Mouse (Mus musculus) kidney, embryonic 16.5 days (tissue): ENCODE data around the gene Cdk5. TPM values are rescaled to one million over a fixed set of nuclear protein-coding genes. Genes with fewer than 3 reads are reported as not detected.

Source experiments
- ATAC-seq: fragments of 200-750 bp; cut with Nextera tagmentation; 2 replicates; pipeline ENCODE4 v1.8.0; 2017; ENCODE audit warnings: moderate TSS enrichment; ENCODE audit not compliant: low FRiP score, low TSS enrichment
- H3K27ac ChIP-seq: fragments of 300-500 bp; sonication (generic); 2 replicates; pipeline ENCODE4 v1.5.1; 2014; ENCODE audit warnings: low read length
- H3K27me3 ChIP-seq: fragments of 300-500 bp; sonication (generic); 2 replicates; pipeline ENCODE4 v1.6.1; 2014; ENCODE audit warnings: low read length, control low read depth, mixed read lengths; ENCODE audit not compliant: insufficient read depth
- H3K36me3 ChIP-seq: fragments of 300-500 bp; sonication (generic); 2 replicates; pipeline ENCODE4 v1.6.1; 2014; ENCODE audit warnings: low read length, control low read depth, mixed read lengths; ENCODE audit not compliant: insufficient read depth
- H3K4me1 ChIP-seq: fragments of 300-500 bp; sonication (generic); 2 replicates; pipeline ENCODE4 v1.6.1; 2014; ENCODE audit warnings: low read length, control low read depth, mixed read lengths; ENCODE audit not compliant: insufficient read depth
- H3K4me2 ChIP-seq: fragments of 300-500 bp; sonication (generic); replicated peaks from 2 replicates; pipeline ENCODE4 v1.6.1; 2014; ENCODE audit warnings: low read depth, low read length
- H3K4me3 ChIP-seq: fragments of 300-500 bp; sonication (generic); 2 replicates; pipeline ENCODE4 v1.5.1; 2014; ENCODE audit warnings: mild to moderate bottlenecking, low read length
- H3K9ac ChIP-seq: fragments of 300-500 bp; sonication (generic); replicated peaks from 2 replicates; pipeline ENCODE4 v1.6.1; 2014; ENCODE audit warnings: low read length
- H3K9me3 ChIP-seq: fragments of 300-500 bp; sonication (generic); 2 replicates; pipeline ENCODE4 v1.6.1; 2016; ENCODE audit warnings: low read length, control low read depth
- WGBS: fragments of 180-500 bp; shearing (Covaris S2); extraction: QIAGEN DNeasy Blood & Tissue Kit; methylation state at CpG from one replicate; pipeline ENCODE4 v1.1.7; 2014; 5-methylcytosine and 5-hydroxymethylcytosine counted together
- polyA plus RNA-seq: library from polyadenylated mRNA; unstranded; fragments of >200 nt; fragmentation: Nextera tagmentation; extraction: Ambion mirVana; gene quantifications from 2 replicates; pipeline ENCODE4 v1.2.1, GENCODE M21; 2015

Gene Cdk5
- polyA plus RNA-seq, 1 experiment from 2014 or later, result 51.1 TPM

DNA sequence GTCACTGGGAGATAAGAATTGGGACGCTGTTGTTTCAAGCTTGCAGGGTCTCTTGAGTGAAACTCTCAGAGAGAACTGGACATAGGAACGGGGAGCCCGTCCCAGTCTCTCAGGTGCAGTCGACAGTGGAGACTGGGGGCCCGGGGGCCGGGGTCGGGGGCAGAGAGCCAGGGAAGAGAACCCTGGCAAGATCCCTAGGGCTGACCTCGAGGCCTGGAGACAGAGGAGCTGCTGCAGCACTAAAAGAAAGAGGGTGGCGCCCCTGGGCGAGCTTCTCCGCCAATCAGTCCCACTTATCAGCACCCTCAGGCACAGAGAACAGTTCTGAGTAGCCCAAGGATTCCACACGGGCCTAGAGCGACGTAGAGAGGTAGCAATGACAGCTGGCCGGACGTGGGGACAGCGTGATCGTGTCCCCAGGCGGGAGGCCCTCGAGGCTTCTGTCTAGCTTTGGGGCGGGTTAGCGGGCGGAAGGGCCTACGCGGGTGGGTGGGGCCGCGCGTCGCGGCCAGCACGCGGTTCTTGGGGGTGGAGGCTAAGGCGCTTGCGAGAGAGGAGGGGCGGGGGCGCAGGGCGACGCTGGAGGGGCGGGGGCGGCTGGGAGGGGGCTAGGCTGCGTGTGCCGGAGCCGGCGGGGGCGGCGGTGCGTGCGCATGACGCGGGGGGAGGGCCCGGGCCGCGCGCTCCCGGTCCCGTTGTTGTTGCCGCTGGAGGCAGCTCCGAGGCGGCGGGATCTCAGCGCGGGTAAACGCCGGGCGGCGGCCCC is 28.1 kb upstream of the Cdk5 start:
- Histone ChIP-seq H3K36me3 (no peaks in the 10 kb centered on the region), H3K4me1 (peaks cover 49% of the 10 kb centered on the region), H3K9ac (peak overlapping the region; percentile 91), H3K4me2 (peak overlapping the region; percentile 89), H3K9me3 (no peaks in the 10 kb centered on the region), H3K27ac (peak overlapping the region; percentile 85), H3K4me3 (peak overlapping the region; percentile 93), H3K27me3 (no peaks in the 10 kb centered on the region)
- peak; percentile 73 for ATAC-seq
- WGBS, result 2% methylated on average over 58 of the region's 66 CpGs

DNA sequence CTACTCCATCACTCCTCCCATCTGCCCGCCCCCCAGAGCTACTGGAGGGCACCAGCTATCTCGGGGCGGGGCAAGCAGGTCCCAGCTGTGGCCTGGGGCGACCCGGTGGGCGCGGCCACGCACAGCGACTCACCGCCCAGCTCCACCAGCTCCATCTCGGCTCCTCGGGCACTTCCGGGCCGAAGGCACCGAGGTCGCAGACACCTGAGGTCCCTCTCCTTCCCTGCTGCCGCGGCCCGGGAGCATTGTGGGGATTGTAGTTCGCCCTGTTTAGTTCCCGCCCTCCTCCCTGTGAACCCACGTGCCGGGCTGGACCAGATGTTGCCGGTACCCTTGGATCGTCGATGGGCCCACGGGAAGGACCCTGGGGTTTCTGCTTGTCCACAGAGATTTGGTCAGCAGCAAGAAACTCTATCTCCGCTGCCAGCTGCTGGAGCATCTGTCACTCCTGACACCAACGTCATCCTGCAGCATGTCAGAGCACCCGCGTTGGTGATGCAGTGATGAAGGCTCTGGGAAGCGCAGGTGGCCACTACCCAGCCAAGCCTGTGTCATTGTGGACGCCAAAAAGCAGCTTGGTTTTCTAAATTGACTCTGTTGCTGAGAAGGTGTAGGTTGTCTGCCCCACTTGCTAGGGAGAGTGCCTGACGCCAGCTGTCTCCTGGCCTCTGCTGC is 24.4 kb upstream of the Cdk5 start, which contains the start of gene Tmub1:
Gene Tmub1, minus strand, starts transcription at position 231 of the 675 bp plus-strand sequence.
- peaks cover 3% of the 10 kb centered on the region for H3K36me3 ChIP-seq
- WGBS, result 2% methylated on average over 33 of the region's 34 CpGs
- H3K9ac ChIP-seq, result peak within 1 kb of the TSS; percentile 70
- H3K27ac ChIP-seq, result peak within 1 kb of the TSS; percentile 56
- H3K4me3 ChIP-seq, result peak within 1 kb of the TSS; percentile 74
- H3K27me3 ChIP-seq, result no peaks in the 10 kb centered on the region
- ATAC-seq, result peak; percentile 64
- peak within 1 kb of the TSS; percentile 75 for H3K4me2 ChIP-seq
- peaks cover 33% of the 10 kb centered on the region for H3K4me1 ChIP-seq
- H3K9me3 ChIP-seq, result no peaks in the 10 kb centered on the region

DNA sequence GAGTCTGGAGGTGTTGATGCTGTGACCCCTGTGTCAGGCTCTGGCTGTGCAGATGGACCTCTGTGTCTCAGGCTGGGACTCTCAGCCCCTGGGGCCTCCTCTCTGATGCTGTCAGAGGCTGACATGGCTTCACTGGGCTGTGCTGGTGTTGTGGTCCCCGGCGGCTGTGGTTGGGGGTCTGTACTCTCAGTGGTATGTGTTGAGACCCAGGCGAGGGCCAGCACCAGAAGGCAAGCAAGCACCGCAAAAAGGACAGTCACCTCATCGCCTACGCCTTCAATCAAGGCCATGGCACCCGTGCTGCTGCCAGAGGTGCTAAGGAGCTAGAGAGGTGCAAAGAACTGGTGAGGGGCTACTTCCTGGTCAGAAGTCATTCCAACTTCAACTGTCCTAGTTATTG is 23.3 kb upstream of the Cdk5 start:
- Histone ChIP-seq H3K36me3 (peaks cover 14% of the 10 kb centered on the region), H3K4me3 (no peak overlapping the region), H3K4me2 (no peak overlapping the region), H3K27me3 (no peaks in the 10 kb centered on the region), H3K9me3 (no peaks in the 10 kb centered on the region), H3K9ac (no peak overlapping the region), H3K4me1 (peaks cover 33% of the 10 kb centered on the region), H3K27ac (no peak overlapping the region)
- no peak for ATAC-seq
- 93% methylated on average over 7 of the region's 7 CpGs for WGBS

DNA sequence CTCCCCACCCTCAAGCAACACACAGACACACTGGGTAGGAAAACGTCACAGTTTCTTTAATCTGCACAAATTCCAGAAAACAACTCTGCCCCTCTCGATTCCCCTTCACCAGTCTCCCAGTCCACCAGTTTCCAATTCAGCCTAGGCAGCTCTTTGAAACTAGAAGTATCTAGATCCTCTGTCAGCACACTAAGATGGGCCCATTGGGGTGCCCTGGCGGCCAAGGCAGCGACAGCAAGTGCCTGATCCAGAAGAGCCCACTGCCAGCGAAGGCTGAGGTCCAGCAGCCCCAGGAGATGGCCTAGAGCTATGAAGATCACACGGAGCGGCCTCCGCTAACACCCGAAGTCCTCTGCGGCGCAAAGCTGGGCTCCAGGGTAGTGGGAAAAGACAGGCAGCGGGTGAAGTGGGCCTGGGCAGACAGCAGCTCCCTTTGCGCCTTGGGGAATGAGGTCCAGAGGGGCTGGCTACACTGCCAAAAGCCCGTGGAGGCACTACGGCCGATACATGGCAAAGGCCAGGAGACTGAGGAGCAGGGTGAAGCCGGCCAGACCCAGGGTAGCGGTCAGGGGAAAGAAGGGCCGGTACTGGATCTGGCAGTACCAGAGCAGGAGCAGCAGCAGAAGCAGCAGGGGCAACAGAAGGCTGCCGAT is 22.2 kb upstream of the Cdk5 start:
- H3K9ac ChIP-seq, result peak overlapping the region; percentile 95

DNA sequence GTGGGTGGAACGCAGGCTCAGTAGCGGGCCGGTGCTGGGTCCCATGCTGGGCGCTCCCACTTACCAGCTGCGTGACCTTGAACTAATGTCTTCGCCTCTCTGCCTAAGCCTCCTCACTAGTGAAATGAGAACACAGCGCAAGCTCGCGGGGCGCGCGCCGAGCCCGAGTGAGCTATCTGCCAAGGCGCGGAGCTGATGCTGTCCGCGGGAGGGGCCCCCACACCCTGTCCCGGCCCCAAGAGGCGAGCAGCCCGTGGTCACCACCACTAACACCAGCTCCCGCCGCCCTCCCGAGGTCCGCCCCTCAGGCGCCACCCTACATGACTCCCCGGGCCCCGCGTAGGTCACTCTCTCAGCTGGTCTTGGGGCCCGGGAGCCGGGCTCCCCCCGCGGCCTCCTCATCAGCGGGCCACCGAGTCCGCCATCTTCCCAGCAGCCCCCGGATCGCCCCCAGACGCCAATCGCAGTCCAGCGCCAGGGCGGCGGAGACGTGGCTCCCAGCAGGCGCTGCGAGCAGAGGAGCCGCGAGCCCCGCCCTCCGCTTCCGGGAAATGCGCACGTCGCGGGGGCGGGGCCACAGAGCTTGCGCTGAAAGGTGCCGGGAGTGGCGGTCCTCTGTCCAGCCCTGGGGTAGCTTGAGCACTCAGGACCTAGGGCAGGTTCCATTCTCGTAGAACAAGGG is 21.6 kb upstream of the Cdk5 start, which contains the start of gene Fastk:
Gene Fastk, minus strand, starts transcription at position 542 of the 682 bp plus-strand sequence.
- Histone ChIP-seq H3K27ac (peak within 1 kb of the TSS; percentile 94), H3K4me1 (peaks cover 25% of the 10 kb centered on the region), H3K27me3 (no peaks in the 10 kb centered on the region), H3K9ac (peak within 1 kb of the TSS; percentile 95), H3K4me2 (peak within 1 kb of the TSS; percentile 90), H3K36me3 (peaks cover 31% of the 10 kb centered on the region), H3K4me3 (peak within 1 kb of the TSS; percentile 98), H3K9me3 (no peaks in the 10 kb centered on the region)
- WGBS, result under 1% methylated on average over 55 of the region's 60 CpGs
- ATAC-seq, result peak; percentile 85

More for the DNA sequence above, 22.2 kb upstream of the Cdk5 start:
- Histone ChIP-seq H3K4me1 (peaks cover 25% of the 10 kb centered on the region), H3K4me3 (peak overlapping the region; percentile 98), H3K27ac (peak overlapping the region; percentile 94), H3K4me2 (peak overlapping the region; percentile 90), H3K36me3 (peaks cover 25% of the 10 kb centered on the region), H3K27me3 (no peaks in the 10 kb centered on the region), H3K9me3 (no peaks in the 10 kb centered on the region)
- 56% methylated on average over 20 of the region's 20 CpGs for WGBS
- no peak for ATAC-seq

DNA sequence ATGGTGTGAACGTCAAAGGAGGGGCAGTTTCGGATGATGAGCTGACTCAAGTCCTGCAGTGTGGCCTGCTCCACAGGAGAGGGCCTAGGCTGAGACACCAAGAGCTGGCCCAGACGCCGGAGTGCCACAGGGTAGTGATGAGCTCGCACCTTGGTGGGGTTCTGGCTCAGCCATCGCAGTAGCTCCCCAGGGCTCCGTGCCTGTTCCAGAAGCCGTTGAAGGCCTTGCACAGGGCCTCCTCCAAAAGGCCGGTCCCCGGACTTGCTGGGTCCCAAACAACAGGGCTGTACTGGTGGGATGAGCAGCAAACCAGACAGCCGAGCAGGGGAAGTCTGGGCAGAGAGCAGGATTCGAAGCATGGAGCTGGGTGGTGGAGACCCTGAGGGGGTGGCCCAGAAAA is 20.6 kb upstream of the Cdk5 start:
- H3K36me3 ChIP-seq, result peaks cover 41% of the 10 kb centered on the region
- H3K4me2 ChIP-seq, result peak overlapping the region; percentile 90
- no peak overlapping the region for H3K27ac ChIP-seq
- no peaks in the 10 kb centered on the region for H3K27me3 ChIP-seq
- peak overlapping the region; percentile 98 for H3K4me3 ChIP-seq
- peaks cover 25% of the 10 kb centered on the region for H3K4me1 ChIP-seq
- H3K9ac ChIP-seq, result peak overlapping the region; percentile 95
- no peaks in the 10 kb centered on the region for H3K9me3 ChIP-seq
- 85% methylated on average over 12 of the region's 12 CpGs for WGBS
- no peak for ATAC-seq

DNA sequence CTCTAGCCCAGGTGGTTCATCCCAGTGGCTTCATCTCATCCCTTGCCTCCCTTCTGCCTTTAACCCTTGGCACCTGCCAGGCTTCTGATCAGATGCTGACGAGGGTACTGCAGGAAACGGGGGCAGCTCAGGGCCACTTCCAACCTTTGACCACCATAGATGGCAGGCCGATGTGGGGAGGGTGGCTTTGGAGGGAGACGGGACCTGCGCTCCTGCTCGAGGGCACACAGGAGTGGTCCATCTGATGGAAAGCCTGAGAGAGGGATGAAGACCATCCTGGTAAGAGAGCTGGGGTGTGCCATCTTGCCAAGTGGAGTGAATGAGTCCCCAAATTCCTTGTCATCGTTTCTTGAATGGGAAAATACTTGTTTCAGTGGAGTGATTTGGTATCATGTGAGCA is 19.9 kb upstream of the Cdk5 start:
- 91% methylated on average over 7 of the region's 7 CpGs for WGBS
- Histone ChIP-seq H3K36me3 (peaks cover 47% of the 10 kb centered on the region), H3K27ac (no peak overlapping the region), H3K9me3 (no peaks in the 10 kb centered on the region), H3K27me3 (no peaks in the 10 kb centered on the region), H3K4me3 (no peak overlapping the region), H3K4me1 (peaks cover 25% of the 10 kb centered on the region), H3K9ac (no peak overlapping the region), H3K4me2 (no peak overlapping the region)
- ATAC-seq, result no peak

DNA sequence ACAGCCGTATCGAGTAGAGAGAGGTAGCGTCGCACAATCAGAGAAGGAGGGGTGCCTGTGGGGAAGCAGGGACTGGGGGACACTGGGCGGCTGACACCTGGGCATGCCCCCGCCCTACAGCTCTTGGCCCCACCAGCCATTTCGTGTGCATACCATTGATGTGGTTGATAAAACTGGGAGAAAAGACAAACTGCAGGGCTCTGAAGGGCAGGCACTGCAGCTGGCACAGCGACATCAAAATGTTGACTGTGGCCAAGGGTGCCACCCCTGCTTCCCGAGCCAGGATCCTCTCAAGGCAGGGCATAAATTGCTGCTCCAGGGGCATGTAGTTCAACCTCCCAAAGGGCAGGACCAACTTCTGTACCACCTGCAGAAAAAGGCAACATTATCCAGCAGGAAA is 18.7 kb upstream of the Cdk5 start:
- WGBS, result 82% methylated on average over 9 of the region's 9 CpGs
- Histone ChIP-seq H3K4me3 (no peak overlapping the region), H3K27me3 (no peaks in the 10 kb centered on the region), H3K4me1 (peaks cover 20% of the 10 kb centered on the region), H3K36me3 (peaks cover 52% of the 10 kb centered on the region), H3K9me3 (no peaks in the 10 kb centered on the region), H3K9ac (no peak overlapping the region), H3K4me2 (no peak overlapping the region), H3K27ac (no peak overlapping the region)
- ATAC-seq, result no peak

DNA sequence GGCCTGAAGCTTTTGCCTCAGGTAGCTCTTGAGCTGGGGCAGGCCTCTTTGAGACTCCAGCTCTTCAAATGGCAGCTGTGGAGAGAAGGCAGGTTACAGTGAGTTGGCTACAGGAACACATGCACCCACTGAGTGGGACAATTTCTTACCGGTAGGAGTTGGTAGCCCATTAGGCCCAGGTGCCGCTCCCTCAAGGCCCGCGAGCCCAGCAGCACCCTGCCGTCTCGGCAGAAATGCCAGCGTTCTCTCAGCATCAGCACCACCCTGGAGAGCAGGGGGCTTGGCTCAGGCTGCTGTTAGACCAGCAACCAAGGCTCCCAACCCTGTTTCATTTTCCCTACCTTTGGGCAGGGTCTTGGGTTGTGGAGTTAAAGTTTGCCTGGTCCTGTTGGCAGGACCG is 17.9 kb upstream of the Cdk5 start:
- Histone ChIP-seq H3K27me3 (no peaks in the 10 kb centered on the region), H3K4me3 (no peak overlapping the region), H3K4me1 (peaks cover 17% of the 10 kb centered on the region), H3K4me2 (no peak overlapping the region), H3K9me3 (no peaks in the 10 kb centered on the region), H3K36me3 (peaks cover 61% of the 10 kb centered on the region), H3K27ac (no peak overlapping the region), H3K9ac (no peak overlapping the region)
- no peak for ATAC-seq
- WGBS, result 90% methylated on average over 8 of the region's 8 CpGs
